Mouse (Mus musculus): ENCODE results near the gene Ssu72. TPM values are rescaled to one million over a fixed set of nuclear protein-coding genes. Genes with fewer than 3 reads are reported as not detected.
"Not testable (repeated sequence)": the region's sequence is repeated elsewhere in the genome, so short reads cannot be mapped to it uniquely, and the experiment has no call there.

Ssu72 gene
- 100 to 1,000 TPM; 153 to 164 TPM for polyA plus RNA-seq (2017; shearing (Covaris generic))

DNA sequence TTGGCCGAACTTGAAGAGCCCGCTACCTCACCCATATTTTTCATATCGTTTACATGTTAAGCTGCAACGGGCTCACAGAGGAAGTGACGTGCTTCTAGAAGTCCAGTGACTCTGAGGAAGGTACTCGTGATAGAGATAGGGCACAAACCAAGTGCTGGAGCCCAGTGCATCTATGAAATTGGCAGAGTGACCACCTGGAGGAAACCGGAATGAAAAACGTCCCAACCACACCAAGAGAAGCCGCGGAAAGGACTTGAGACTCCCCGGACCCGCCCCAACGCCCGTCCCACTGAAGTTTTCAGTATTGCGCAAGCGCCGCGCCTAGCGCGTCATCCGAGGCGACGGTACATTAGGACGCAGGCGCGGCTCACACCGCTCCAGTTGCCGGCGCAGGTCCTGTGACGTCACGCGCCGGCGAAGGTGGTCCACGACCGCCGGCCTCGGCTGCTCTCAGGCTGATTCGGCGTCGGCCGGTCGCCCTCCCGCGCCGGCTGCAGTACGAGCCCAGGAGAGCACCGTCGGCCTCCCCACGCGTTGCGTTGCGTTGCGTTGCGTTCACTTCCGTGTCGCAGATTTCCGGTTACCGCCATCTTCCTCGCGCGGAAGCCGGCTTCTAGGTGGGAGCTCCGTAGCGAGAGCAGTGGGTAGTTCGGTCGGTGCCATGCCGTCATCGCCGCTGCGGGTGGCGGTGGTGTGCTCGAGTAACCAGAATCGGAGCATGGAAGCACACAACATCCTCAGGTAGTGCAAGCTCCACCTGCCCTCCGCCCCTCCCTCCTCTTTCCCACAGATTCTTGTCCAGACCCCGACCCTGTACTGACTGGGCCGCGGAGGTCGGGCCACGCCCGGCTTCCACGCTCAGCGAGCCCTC lies at the start of gene Ssu72:
Gene Ssu72, plus strand, starts transcription at position 80 of the 871 bp plus-strand sequence.
- peak; percentile 80 for ATAC-seq

GRCm38 (mm10) chr4:155656214-155656751 lies 48.3 kb upstream of the Ssu72 start:
- ATAC-seq: no peak

DNA sequence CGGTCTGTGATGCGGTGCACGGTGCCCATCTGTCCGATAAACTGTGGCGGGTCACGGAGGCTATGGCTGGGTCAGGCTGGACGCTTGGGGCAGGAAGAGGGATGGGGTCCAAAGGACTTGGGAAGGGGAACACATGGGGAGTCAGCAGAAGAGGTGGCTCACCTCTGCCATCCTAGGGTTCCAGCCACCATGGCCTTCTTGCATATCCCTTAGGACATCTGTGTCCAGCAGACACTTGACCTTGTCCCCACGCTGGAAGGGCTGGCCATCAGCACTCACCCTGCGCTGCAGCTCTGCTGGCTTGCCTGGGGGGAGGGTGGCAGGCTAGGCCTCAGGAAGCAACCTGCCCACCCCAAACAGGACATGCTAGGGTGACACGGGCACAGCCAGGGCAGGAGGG lies 45.6 kb upstream of the Ssu72 start:
- ATAC-seq: no peak

DNA sequence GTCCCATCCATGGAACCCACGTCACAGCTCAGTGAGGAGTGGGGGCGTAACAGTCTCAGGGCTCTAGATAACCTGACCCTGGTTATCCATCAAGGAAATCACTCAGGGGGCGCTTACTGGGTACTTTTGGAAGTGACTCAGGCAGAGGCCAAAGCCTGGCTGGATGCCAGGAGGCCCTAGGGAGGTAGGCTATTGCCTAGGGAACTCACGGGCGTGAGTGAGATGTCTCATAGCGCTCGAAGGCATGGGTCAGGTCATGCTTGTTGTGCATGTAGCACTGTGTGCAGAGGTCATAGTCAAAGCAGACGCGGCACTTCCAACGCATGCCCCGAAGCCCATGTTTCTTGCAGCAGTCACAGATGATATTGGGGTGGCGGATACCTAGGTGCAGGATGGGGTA lies 44.0 kb upstream of the Ssu72 start:
- no peak for ATAC-seq

DNA sequence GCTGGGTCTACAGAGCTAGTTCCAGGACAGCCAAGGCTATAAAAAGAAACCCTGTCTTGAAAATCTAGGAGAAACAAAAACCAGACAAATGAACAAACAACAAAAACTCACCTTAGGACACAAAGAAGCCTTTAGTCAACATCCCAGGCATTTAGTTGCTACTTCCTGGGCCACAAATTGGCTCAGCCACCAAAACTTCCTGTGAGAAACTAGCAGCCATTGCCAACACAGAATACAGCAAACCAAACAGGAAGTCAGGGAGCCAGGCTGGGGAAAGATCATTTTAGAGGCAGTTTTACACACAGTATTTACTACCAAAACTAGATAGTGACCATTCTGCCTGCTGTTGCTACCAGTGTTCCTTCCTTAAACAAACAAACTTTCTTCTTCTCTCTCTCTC lies 37.7 kb upstream of the Ssu72 start:
- no peak for ATAC-seq

DNA sequence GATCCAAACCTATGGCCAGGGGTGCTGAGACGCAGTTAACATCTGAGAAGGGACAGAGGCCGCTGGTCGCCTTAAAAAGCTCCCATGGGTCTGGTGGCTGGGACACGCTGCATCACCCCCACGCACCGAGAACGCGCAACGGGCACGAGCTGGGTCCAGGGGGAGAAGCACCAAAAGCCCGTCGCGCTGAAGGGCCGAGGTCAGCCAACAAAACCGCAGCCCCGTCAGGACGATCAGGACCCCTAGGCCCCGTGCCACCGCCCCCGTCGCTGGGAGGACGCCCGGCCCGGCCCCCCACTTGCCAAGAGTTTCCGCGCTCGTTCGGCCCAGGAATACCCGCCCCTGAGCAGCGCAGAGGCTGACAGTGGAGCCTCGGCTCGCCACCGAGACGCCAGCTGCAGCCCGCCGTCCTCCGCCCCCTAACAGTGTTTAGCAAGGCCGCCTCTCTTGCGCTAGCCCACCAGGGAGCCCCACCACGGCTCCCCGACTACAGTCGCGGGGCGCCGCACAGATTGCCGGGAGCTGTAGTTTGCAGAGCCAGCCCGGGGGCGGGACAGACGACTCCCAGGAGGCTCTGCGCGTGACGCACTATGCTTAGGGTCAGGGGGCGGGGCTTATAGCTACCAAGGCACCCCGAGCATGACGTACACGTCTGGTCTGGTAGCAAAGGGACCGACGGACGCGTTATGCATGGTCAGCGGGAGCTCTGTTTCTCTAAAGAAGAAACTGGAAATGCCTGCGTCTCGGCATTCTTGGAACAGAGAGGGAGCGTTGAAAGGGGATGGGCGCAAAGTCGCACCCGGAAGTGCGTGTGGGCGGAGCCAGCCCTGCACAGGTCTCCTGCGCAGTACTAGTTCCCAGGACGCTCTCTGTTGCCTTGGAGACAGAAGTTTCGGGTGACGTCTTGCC lies 35.7 kb upstream of the Ssu72 start, which contains the start of gene Mib2:
Gene Mib2, minus strand, starts transcription at position 510 of the 909 bp plus-strand sequence.
- peak; percentile 95 for ATAC-seq

- no peak for ATAC-seq
Measured at GRCm38 (mm10) chr4:155669598-155670075, 35.0 kb upstream of the Ssu72 start.

DNA sequence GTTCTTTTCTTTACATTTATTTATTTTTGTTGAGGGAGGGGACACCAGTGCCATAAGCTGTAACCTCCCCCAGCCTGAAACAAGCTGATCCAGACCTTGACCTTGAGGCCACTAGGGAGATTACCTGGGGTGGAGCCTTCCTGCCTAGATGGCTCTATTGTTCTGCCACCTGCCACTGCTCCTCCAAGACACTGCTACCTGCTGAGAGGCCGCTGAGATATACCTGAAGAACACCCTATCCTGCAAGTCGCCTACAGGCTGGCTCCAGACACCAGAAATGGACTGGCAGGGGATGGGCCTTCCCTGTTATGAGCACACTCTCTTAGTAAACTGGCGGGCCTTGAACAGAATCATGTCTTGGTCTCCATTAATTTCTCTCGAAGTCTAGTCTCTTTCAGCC lies 34.4 kb upstream of the Ssu72 start:
- not testable (repeated sequence) for ATAC-seq

GRCm38 (mm10) chr4:155672082-155672481 lies 32.5 kb upstream of the Ssu72 start:
- no peak for ATAC-seq

DNA sequence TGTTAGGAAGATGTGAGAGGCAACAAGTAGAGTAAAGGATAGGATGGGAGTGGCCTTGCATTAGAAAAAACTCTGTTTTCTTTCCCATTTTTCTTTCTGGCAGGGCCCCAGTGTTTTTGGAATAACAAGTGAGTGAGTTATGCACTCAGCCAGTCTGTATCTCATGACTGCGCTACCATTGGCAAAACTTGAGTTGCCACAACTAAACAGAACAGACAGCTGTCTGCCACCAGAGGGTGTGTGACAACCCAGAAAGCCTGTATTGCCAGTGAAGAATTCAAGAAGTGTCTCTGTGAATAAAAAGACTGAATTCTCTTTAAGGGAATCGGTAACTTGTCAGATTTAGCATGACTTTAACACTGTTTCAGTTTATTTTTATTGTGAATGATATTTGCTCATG lies 28.6 kb upstream of the Ssu72 start:
- peak; percentile 75 for ATAC-seq

DNA sequence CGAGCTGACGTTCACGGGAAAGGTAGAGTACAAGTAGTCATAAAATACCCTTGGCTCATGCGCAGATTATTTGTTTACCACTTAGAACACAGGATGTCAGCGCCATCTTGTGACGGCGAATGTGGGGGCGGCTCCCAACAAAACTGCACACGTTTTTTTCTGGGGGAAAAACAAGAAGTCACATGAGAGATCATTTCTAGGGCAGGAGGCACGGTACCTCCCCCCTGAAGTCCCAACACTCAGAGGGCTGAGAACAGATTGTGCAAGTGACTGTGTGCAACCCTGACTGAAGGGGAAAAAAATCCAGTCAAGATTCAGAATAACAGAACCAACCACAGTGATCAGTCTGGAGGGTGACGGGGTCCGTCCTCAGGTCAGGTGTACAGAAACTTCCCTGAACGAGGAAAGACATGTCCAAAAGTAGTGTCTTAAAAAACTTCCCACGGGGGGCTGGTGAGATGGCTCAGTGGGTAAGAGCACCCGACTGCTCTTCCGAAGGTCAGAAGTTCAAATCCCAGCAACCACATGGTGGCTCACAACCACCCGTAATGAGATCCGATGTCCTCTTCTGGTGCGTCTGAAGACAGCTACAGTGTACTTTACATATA lies 20.8 kb upstream of the Ssu72 start:
- not testable (repeated sequence) for ATAC-seq

DNA sequence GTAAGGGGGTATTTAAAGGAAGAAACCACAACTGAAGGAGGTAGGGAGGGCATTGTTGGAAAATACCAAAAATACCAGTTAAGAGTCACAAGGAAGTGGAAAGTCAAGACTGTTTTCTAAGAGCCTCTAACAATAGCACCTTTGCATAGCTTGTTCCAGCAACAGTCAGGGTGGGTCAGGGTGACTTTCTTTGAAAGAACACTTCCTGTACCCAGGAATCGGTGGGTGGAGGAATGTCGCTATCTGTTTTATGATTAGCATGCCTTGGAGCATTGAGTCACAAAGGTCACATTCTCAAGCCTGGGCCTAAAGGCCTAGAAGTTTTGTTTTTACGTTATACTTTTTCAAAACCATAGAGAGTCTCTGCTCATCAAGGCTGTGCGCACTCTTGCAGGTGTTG lies 16.8 kb upstream of the Ssu72 start:
- not testable (repeated sequence) for ATAC-seq

GRCm38 (mm10) chr4:155690571-155691375 lies 13.8 kb upstream of the Ssu72 start:
- ATAC-seq: no peak

GRCm38 (mm10) chr4:155692421-155692820 lies 12.2 kb upstream of the Ssu72 start:
- ATAC-seq: no peak

GRCm38 (mm10) chr4:155694111-155694481 lies 10.5 kb upstream of the Ssu72 start, which contains the start of gene Fndc10:
Fndc10 (plus strand) TSS chr4:155694342.
- ATAC-seq: peak; percentile 53

- ATAC-seq: peak; percentile 92
Measured at GRCm38 (mm10) chr4:155694482-155695401, 9.9 kb upstream of the Ssu72 start.

DNA sequence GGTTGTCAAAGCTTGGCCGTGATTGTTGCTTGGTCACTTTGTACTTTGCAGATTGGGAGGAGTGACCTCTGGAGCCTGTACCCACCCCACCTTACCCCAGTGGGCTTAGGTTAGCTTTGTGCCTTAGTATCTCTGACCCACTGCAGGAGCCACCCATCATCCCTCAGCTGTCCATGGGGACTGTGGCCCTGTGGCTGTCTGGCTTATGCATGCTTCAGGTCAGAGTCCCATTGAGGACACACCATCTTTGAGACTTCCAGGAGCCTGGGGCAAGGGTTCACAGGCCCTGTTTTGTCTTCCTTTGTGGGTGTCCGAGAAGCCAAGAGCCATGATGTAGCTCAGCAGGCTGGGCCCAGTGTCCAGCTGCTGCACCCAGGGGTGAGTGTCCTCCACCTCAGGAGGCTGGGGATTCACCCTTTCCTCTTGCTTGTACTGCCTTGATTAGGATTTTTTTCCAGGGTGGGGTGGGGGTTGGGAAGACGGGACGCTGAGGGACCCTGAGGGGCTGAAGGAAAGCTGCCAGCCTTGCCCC lies 9.0 kb upstream of the Ssu72 start:
- ATAC-seq: no peak

DNA sequence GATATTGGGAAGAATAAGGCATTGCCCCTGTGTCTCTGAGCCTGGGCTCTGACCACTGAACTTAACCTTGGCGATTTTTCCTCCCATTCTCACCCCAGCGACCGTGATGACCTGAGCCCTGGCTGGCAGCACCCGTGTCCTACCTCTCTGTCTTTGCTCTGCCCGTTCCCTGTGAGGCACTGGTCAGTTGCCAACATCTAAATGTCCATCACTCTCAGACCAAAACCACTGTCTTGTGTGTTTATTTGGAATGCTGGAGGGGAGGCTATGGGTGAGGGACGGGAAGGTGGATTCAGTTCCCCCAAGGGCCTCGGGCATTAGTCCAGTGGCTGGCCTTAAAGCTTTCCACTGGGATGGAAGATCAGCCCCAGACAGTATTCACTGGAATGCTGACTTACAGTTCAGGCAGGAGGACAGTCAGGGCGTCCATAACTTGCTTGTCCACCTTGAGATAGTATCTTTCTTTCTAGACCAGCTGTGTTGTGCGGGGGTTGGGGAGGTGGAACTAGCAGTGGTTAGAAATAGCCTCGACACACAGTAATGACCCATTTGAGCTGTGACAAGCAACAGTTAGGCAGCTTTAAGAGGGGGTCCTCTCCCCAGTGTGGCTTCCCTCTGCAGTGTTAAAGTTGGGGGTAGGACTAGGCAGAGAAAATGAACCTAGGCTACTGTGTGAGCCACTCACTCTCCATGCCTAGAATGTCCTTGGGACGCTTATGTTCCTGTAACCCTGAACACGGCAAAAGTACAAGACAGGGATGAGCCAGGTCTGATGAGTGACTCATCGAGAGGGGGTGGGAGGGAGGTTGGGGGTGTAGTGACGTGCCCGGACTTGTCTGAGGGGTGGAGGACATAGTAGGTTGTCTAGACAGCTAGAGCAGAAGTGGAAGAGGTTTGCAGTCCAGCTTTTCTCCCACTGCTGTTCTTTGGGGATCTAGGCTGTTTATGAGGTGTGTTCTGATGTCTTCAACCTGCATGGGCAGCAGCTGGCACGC lies 8.0 kb upstream of the Ssu72 start:
- no peak for ATAC-seq

- ATAC-seq: peak; percentile 26
Measured at GRCm38 (mm10) chr4:155700425-155700824, 4.2 kb upstream of the Ssu72 start.

All from CD4-positive, CD25-positive, alpha-beta regulatory T cell, adult 4 months (primary cell).